Mouse (Mus musculus): ENCODE data around the gene Adap1. TPM values are rescaled to one million over a fixed set of nuclear protein-coding genes. Genes with fewer than 3 reads are reported as not detected.
A peak's percentile ranks its signal among the peaks of the same experiment; 100 is the strongest.

Gene Adap1
- polyA plus RNA-seq, 1 experiment from 2014 or later: 4.1 TPM

GRCm38 (mm10) chr5:139364260-139364910 lies 39.0 kb upstream of the Adap1 start:
- ATAC-seq: peak; percentile 84
- 13% methylated on average over 12 of the region's 12 CpGs for WGBS
- Histone ChIP-seq H3K9ac (replicated peaks; ENCODE audit: low read depth) (no peak overlapping the region), H3K27me3 (replicated peaks; ENCODE audit: insufficient read depth, low read length) (no peaks in the 10 kb centered on the region), H3K9me3 (ENCODE audit: low read length) (no peaks in the 10 kb centered on the region), H3K4me1 (ENCODE audit: insufficient read depth, low read depth, low read length) (peaks cover 9% of the 10 kb centered on the region; the same call in 1 of the 2 replicates), H3K27ac (ENCODE audit: low read length) (peak overlapping the region; percentile 86), H3K4me3 (ENCODE audit: low read depth, low read length) (no peak overlapping the region), H3K36me3 (ENCODE audit: insufficient read depth, low read length) (no peaks in the 10 kb centered on the region), H3K4me2 (replicated peaks; ENCODE audit: low read depth, low read length) (peak overlapping the region; percentile 33)
- TF ChIP-seq CTCF (IDR thresholded peaks at IDR 0.05) (peak; percentile 99), EP300 (IDR thresholded peaks at IDR 0.05) (peak; percentile 100)
- DNase-seq (ENCODE audit: low spot score): peak; percentile 84

GRCm38 (mm10) chr5:139363858-139364257 lies 38.4 kb upstream of the Adap1 start:
- ATAC-seq: no peak
- Histone ChIP-seq H3K9ac (replicated peaks; ENCODE audit: low read depth) (no peak overlapping the region), H3K4me1 (ENCODE audit: insufficient read depth, low read depth, low read length) (peaks cover 9% of the 10 kb centered on the region; the same call in 1 of the 2 replicates), H3K4me3 (ENCODE audit: low read depth, low read length) (no peak overlapping the region), H3K9me3 (ENCODE audit: low read length) (no peaks in the 10 kb centered on the region), H3K27me3 (replicated peaks; ENCODE audit: insufficient read depth, low read length) (no peaks in the 10 kb centered on the region), H3K27ac (ENCODE audit: low read length) (peak overlapping the region; percentile 86), H3K36me3 (ENCODE audit: insufficient read depth, low read length) (no peaks in the 10 kb centered on the region), H3K4me2 (replicated peaks; ENCODE audit: low read depth, low read length) (peak overlapping the region; percentile 33; the same call in 1 of the 2 replicates)
- 39% methylated on average over 7 of the region's 7 CpGs for WGBS
- TF ChIP-seq EP300 (IDR thresholded peaks at IDR 0.05) (no peak), CTCF (IDR thresholded peaks at IDR 0.05) (no peak)
- peak; percentile 24 for DNase-seq (ENCODE audit: low spot score)

- Histone ChIP-seq H3K9me3 (ENCODE audit: low read length) (no peaks in the 10 kb centered on the region), H3K27ac (ENCODE audit: low read length) (no peak overlapping the region), H3K9ac (replicated peaks; ENCODE audit: low read depth) (no peak overlapping the region), H3K36me3 (ENCODE audit: insufficient read depth, low read length) (no peaks in the 10 kb centered on the region), H3K4me2 (replicated peaks; ENCODE audit: low read depth, low read length) (no peak overlapping the region), H3K27me3 (replicated peaks; ENCODE audit: insufficient read depth, low read length) (no peaks in the 10 kb centered on the region), H3K4me3 (ENCODE audit: low read depth, low read length) (no peak overlapping the region), H3K4me1 (ENCODE audit: insufficient read depth, low read depth, low read length) (peaks cover under 1% of the 10 kb centered on the region; the same call in 1 of the 2 replicates)
- DNase-seq (ENCODE audit: low spot score) (no peak), ATAC-seq (no peak)
- 87% methylated on average over 5 of the region's 5 CpGs for WGBS
- TF ChIP-seq EP300 (IDR thresholded peaks at IDR 0.05) (no peak), CTCF (IDR thresholded peaks at IDR 0.05) (no peak)
Observed at GRCm38 (mm10) chr5:139359244-139359643, 33.8 kb upstream of the Adap1 start.

- WGBS: 73% methylated on average over 2 of the region's 2 CpGs
- TF ChIP-seq EP300 (IDR thresholded peaks at IDR 0.05): no peak
- peak; percentile 80 for TF ChIP-seq CTCF (IDR thresholded peaks at IDR 0.05)
Observed at GRCm38 (mm10) chr5:139358653-139359052, 33.2 kb upstream of the Adap1 start.

GRCm38 (mm10) chr5:139355235-139355772 lies 29.9 kb upstream of the Adap1 start:
- Histone ChIP-seq H3K4me1 (ENCODE audit: insufficient read depth, low read depth, low read length) (no peaks in the 10 kb centered on the region), H3K27ac (ENCODE audit: low read length) (no peak overlapping the region), H3K4me3 (ENCODE audit: low read depth, low read length) (no peak overlapping the region), H3K9ac (replicated peaks; ENCODE audit: low read depth) (no peak overlapping the region), H3K36me3 (ENCODE audit: insufficient read depth, low read length) (no peaks in the 10 kb centered on the region), H3K4me2 (replicated peaks; ENCODE audit: low read depth, low read length) (no peak overlapping the region), H3K9me3 (ENCODE audit: low read length) (no peaks in the 10 kb centered on the region), H3K27me3 (replicated peaks; ENCODE audit: insufficient read depth, low read length) (no peaks in the 10 kb centered on the region)
- WGBS: 33% methylated on average over 19 of the region's 19 CpGs
- ATAC-seq: 0 out of 2 replicates have a peak, but pooled peaks have one; percentile 37
- peak; percentile 99 for TF ChIP-seq CTCF (IDR thresholded peaks at IDR 0.05)
- no peak for TF ChIP-seq EP300 (IDR thresholded peaks at IDR 0.05)
- peak; percentile 77 for DNase-seq (ENCODE audit: low spot score)

More at GRCm38 (mm10) chr5:139358653-139359052, 33.2 kb upstream of the Adap1 start:
- Histone ChIP-seq H3K36me3 (ENCODE audit: insufficient read depth, low read length) (no peaks in the 10 kb centered on the region), H3K4me1 (ENCODE audit: insufficient read depth, low read depth, low read length) (no peaks in the 10 kb centered on the region), H3K27me3 (replicated peaks; ENCODE audit: insufficient read depth, low read length) (no peaks in the 10 kb centered on the region), H3K27ac (ENCODE audit: low read length) (no peak overlapping the region), H3K4me3 (ENCODE audit: low read depth, low read length) (no peak overlapping the region), H3K9ac (replicated peaks; ENCODE audit: low read depth) (no peak overlapping the region), H3K9me3 (ENCODE audit: low read length) (no peaks in the 10 kb centered on the region), H3K4me2 (replicated peaks; ENCODE audit: low read depth, low read length) (no peak overlapping the region)
- DNase-seq (ENCODE audit: low spot score): peak; percentile 56
- peak; percentile 41 for ATAC-seq

GRCm38 (mm10) chr5:139353946-139354345 lies 28.5 kb upstream of the Adap1 start:
- WGBS: 80% methylated on average over 11 of the region's 11 CpGs
- no peaks in the 10 kb centered on the region for H3K9me3 ChIP-seq (ENCODE audit: low read length)
- ATAC-seq (no peak; the same call in 1 of the 2 replicates), DNase-seq (ENCODE audit: low spot score) (no peak)
- H3K9ac ChIP-seq (replicated peaks; ENCODE audit: low read depth): no peak overlapping the region
- H3K27ac ChIP-seq (ENCODE audit: low read length): no peak overlapping the region
- no peak overlapping the region for H3K4me3 ChIP-seq (ENCODE audit: low read depth, low read length)
- no peaks in the 10 kb centered on the region for H3K36me3 ChIP-seq (ENCODE audit: insufficient read depth, low read length)
- no peak overlapping the region for H3K4me2 ChIP-seq (replicated peaks; ENCODE audit: low read depth, low read length)
- no peaks in the 10 kb centered on the region for H3K27me3 ChIP-seq (replicated peaks; ENCODE audit: insufficient read depth, low read length)
- TF ChIP-seq EP300 (IDR thresholded peaks at IDR 0.05): no peak
- no peak for TF ChIP-seq CTCF (IDR thresholded peaks at IDR 0.05)
- H3K4me1 ChIP-seq (ENCODE audit: insufficient read depth, low read depth, low read length): no peaks in the 10 kb centered on the region
